Mouse (Mus musculus) central nervous system, embryonic 11.5 days (tissue): ENCODE measurements around the gene Surf2. TPM values are rescaled to one million over a fixed set of nuclear protein-coding genes. Genes with fewer than 3 reads are reported as not detected.

Experiments
- polyA plus RNA-seq: library from polyadenylated mRNA; depleted of rRNA; stranded (reverse); fragments of >200 nt; gene quantifications from 2 replicates; pipeline ENCODE4 v1.2.3, GENCODE M21; 2012; rRNA removed

Surf2 gene
- 46.3 and 50.5 TPM in 2 replicates for polyA plus RNA-seq

DNA sequence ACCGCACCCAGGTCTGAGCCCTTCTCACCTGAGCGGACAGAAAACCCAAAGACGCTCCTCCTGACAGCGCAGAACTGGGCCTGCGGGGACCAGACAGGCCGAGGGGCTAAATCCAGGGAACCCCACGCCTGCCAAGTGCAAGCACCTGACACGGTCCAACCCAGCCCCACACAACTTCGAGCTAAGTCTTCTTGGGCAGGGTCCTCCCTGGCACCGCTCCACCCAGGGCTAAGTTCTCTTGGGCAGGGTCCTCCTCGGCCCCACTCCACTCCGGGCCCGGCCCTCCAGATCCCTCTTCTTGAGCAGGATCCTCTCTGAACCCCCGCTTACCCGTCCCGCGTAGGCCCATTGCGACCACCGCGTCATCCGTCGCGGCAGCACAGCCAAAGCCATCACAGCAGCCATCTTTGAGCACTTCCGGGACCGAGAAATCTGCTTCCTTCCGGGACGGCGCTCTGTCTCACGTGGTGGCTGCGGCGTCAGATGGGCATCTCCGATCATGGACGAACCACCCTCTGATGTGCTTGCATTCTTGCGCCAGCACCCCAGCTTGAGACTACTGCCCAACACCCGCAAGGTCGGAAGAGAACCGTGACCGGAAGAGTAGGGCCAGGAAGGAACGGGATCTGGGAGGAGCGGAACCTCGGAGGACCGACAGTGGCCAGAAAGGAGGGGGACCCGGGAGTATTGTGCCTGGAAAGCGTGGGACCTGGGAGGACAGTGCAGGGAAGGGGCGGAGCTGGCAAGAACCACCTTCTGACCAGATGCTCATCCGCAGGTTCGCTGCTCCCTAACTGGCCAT lies at the start of gene Surf2, which contains the start of gene Surf1:
Gene Surf2, plus strand, starts transcription at position 441 of the 802 bp plus-strand sequence.
Gene Surf1, minus strand, starts transcription at position 604 of the 802 bp plus-strand sequence.

GRCm38 (mm10) chr2:26902467-26903220 lies 13.5 kb upstream of the Surf2 start, which contains the start of gene Surf6:
TSS of gene Surf6 (minus strand) at chr2:26902879.

DNA sequence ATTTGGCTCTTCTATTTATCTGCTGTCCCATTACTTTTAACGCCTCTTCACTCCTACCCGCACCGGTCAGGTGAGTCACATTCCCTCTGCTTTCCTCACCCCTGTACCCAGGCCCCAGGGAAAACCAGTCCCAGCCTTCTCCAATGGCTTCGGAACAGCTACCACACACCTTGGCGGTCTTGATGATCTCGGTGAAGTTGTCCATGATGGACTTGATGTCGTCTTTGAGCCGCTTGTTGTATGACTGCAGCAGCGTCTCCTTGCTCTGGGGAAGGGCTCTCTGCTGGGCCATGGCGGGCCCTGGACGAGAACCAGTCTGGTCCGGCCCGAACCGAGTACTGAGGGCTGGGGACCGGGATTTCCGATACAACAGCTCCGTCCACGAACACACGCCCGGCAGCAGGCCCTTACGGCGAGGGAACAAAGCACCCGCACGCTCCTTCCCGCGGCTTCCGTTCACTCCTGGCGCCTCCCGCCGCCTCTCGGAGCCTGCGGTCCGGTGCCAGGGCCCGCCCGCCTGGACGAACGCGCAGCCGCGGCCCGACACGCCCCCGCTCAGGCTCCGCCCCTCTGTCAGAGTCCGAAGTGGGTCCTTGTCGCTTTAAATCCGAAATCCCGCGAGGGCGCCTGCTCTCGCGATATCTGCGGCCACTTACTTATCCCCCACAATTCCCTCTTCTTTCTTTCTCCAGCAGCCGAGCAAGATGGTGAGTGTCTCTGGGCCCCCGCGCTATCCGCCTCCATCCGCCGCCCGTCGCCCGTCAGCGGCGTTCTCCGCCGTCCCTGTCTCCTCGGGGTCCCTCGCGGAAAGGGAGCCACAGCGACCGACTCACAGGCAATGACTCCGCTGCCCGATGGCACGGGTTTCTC lies 5.8 kb upstream of the Surf2 start, which contains the start of the genes Med22 and Rpl7a:
Gene Med22, minus strand, starts transcription at position 554 of the 870 bp plus-strand sequence.
Gene Rpl7a, plus strand, starts transcription at position 641 of the 870 bp plus-strand sequence.

DNA sequence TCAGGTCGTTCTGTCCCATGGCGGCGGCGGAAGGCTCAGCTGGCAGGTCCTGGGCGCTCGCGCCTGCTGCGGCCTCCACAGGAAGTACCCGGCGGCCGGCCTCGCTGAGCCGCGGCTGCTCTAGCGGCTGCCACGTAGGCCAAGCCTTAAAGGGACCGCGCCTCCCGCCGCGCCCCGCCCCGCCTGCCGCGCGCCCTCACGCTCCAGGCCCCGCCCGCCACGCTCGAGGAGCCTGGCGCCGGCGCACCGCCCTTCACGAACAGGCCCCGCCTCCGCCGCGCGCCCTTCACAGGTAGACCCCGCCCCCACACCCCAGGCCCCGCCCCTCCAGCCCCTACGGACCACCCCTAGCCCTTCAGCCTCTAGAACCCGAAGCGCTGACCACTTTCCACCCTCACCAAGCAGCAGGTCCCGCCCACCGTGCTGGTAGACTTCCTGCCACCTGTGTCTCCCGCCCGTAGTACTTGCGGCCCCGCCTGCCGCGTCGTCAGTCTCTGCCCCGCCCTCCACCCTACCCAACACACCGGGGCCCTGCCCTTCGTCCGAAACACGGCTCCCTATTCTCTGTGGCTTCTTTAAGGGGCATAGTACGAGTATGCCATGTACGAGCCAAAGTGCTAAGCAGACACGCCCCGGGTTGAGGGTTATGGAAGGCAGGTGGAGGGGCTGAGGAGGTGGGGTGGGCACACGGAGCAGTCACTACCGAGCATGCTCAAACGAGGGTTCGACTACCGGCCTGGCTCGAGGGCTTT lies 17.3 kb downstream of the Surf2 start, which contains the start of the genes Surf4 and Stkld1:
Gene Surf4, minus strand, starts transcription at position 625 of the 752 bp plus-strand sequence.
Gene Stkld1, plus strand, starts transcription at position 744 of the 752 bp plus-strand sequence.

DNA sequence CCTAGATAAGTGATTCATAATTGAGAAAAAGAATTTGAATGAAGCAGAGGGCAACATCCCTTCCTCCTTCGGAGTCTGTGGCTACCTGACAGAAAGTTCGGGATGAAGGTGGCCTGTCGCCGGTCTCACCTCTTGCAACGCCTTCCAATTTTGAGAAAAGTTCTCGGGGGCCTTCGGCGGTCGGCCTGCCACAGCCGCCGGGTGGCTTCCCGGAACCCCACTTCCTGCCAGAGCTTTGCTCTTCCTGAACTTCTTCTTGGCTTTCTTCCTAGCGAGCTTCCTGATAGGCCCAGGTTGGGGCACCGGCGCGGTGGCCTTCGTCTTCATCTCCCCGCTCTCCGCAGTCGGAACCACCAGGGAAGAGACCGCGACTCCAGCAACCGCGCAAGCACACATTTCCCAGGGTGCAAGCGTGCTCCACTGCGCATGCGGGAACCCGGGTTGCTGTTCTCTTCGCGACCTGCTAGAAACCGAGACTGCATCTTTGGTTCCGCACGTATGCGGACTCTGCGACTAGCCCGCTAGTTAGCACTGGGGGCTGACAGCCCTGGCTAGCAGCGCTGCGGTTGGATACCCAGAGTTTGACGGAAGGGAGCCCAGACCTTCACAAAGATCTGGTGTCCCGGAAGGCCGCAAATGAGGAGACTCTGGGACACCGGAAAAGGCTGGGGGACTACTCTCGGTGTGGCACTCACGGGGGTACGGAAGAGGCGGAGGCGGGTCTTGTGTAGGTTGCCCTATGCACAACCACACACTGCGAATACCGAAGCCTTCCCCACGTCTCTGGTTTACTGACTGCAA lies 48.0 kb downstream of the Surf2 start, which contains the start of gene Rexo4:
Gene Rexo4, minus strand, starts transcription at position 464 of the 801 bp plus-strand sequence.

Other genes with a start within 250 kb of the Surf2 start
- gene Lcn4, start 245.1 kb upstream of the Surf2 start, polyA plus RNA-seq, result not detected in 2 replicates
- gene Abo, start 51.4 kb upstream of the Surf2 start, polyA plus RNA-seq, result not detected in 2 replicates
- gene Surf6, start 13.5 kb upstream of the Surf2 start, polyA plus RNA-seq, result 28.5 and 35.8 TPM in 2 replicates
- gene Med22, start 5.7 kb upstream of the Surf2 start, polyA plus RNA-seq, result 64.0 and 77.5 TPM in 2 replicates
- gene Rpl7a, start 5.6 kb upstream of the Surf2 start, polyA plus RNA-seq, result 2,350 and 2,645 TPM in 2 replicates
- gene Surf1, start 163 bp downstream of the Surf2 start, polyA plus RNA-seq, result 48.7 and 54.6 TPM in 2 replicates
- gene Surf4, start 17.6 kb downstream of the Surf2 start, polyA plus RNA-seq, result 65.9 and 113 TPM in 2 replicates
- gene Stkld1, start 17.7 kb downstream of the Surf2 start, polyA plus RNA-seq, result 0.02 and 0.06 TPM in 2 replicates
- gene Rexo4, start 48.0 kb downstream of the Surf2 start, polyA plus RNA-seq, result 65.9 and 68.0 TPM in 2 replicates
- 0.09 and 0.11 TPM in 2 replicates for gene Adamts13, start 57.0 kb downstream of the Surf2 start, polyA plus RNA-seq
- gene Cacfd1, start 93.6 kb downstream of the Surf2 start, polyA plus RNA-seq, result 90.2 and 91.9 TPM in 2 replicates
- 2.2 and 2.4 TPM in 2 replicates for gene Slc2a6, start 111.6 kb downstream of the Surf2 start, polyA plus RNA-seq
- gene Mymk, start 155.8 kb downstream of the Surf2 start, polyA plus RNA-seq, result 0.05 and 7.6 TPM in 2 replicates
- 7.3 and 8.3 TPM in 2 replicates for gene Adamtsl2, start 163.0 kb downstream of the Surf2 start, polyA plus RNA-seq
- 0.18 and 0.63 TPM in 2 replicates for gene Fam163b, start 226.1 kb downstream of the Surf2 start, polyA plus RNA-seq
- gene Dbh, start 248.9 kb downstream of the Surf2 start, polyA plus RNA-seq, result 0.61 and 3.2 TPM in 2 replicates